Mouse (Mus musculus) lung, postnatal 0 days (tissue): Measurements from ENCODE around the gene Cul3. TPM values are rescaled to one million over a fixed set of nuclear protein-coding genes. Genes with fewer than 3 reads are reported as not detected.

ENCODE experiments used
- ATAC-seq: fragments of 200-750 bp; cut with Nextera tagmentation; 2 replicates; pipeline ENCODE4 v1.8.0; 2017; ENCODE audit warnings: moderate library complexity
- DNase-seq: peaks from one replicate; pipeline ENCODE4 v3.0.0-alpha.2; 2016; ENCODE audit warnings: low spot score
- H3K27ac ChIP-seq: fragments of 300-500 bp; sonication (generic); 2 replicates; pipeline ENCODE4 v1.5.1; 2014; ENCODE audit warnings: antibody characterized with exemption, mild to moderate bottlenecking, low read length, mixed read lengths
- H3K27me3 ChIP-seq: fragments of 300-500 bp; sonication (generic); replicated peaks from 2 replicates; pipeline ENCODE4 v1.6.1; 2014; ENCODE audit warnings: low read length, mixed read lengths; ENCODE audit not compliant: insufficient read depth
- H3K36me3 ChIP-seq: fragments of 300-500 bp; sonication (generic); 2 replicates; pipeline ENCODE4 v1.6.1; 2014; ENCODE audit warnings: low read length, mixed read lengths; ENCODE audit not compliant: insufficient read depth
- H3K4me1 ChIP-seq: fragments of 300-500 bp; sonication (generic); 2 replicates; pipeline ENCODE4 v1.6.1; 2014; ENCODE audit warnings: antibody characterized with exemption, low read depth, low read length, mixed read lengths; ENCODE audit not compliant: insufficient read depth
- H3K4me2 ChIP-seq: fragments of 300-500 bp; sonication (generic); replicated peaks from 2 replicates; pipeline ENCODE4 v1.6.1; 2014; ENCODE audit warnings: low read depth, mild to moderate bottlenecking, low read length, moderate library complexity, mixed read lengths
- H3K4me3 ChIP-seq: fragments of 300-500 bp; sonication (generic); 2 replicates; pipeline ENCODE4 v1.5.1; 2014; ENCODE audit warnings: low read depth, low read length
- H3K9ac ChIP-seq: fragments of 300-500 bp; sonication (generic); replicated peaks from 2 replicates; pipeline ENCODE4 v1.6.1; 2014; ENCODE audit warnings: low read depth, mild to moderate bottlenecking
- H3K9me3 ChIP-seq: fragments of 300-500 bp; sonication (generic); 2 replicates; pipeline ENCODE4 v1.6.1; 2016; ENCODE audit warnings: low read length, mixed read lengths
- CTCF ChIP-seq: IDR thresholded peaks from 2 replicates; pipeline ENCODE4 v1.5.1; 2016; ENCODE audit warnings: antibody characterized with exemption, mild to moderate bottlenecking
- EP300 ChIP-seq: IDR thresholded peaks from 2 replicates; pipeline ENCODE4 v1.6.1; 2016; ENCODE audit warnings: antibody characterized with exemption, mild to moderate bottlenecking, control low read depth
- WGBS: fragments of 180-500 bp; shearing (Covaris S2); extraction: QIAGEN DNeasy Blood & Tissue Kit; methylation state at CpG from one replicate; pipeline ENCODE4 v1.1.7; 2014; 5-methylcytosine and 5-hydroxymethylcytosine counted together
- polyA plus RNA-seq: library from polyadenylated mRNA; unstranded; fragments of >200 nt; fragmentation: Nextera tagmentation; extraction: Ambion mirVana; gene quantifications from 2 replicates; pipeline ENCODE4 v1.2.1, GENCODE M21; 2015

Gene Cul3
- polyA plus RNA-seq, 1 experiment from 2014 or later: 33.8 TPM

DNA sequence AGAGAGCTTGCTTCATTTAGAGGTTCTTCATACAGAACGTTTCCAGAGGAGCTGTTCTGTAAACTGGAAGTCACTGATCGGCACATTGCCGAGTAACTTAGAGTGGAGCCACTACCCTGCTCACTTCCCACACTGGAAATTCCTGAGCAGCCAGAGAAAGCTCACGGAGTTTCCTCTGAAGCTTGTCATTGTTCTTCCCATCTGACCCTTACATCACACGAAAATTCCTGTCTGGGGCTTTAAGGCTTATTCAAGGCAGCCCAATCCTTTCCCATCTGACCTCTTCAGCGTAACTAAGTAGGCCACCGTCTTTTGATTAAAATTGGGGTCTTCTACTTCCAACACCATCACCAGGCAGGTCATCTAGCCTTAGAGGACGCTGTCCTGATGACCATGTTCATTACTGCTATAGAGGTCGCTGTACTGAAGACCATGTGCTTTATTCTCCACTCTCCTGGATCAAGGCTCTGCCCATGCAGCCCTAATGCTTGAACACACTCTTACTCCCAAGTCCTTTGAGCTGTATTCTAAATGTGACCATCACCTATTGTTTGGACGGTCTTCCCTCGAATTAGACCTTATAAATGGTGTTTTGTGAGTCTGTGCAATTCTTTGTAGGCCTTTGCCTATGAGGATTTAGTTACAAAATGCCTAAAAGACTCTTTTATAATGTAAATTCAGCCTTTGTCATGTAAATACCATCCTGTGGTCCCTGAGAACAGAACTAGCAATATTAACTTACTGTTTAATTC is 103.2 kb downstream of the Cul3 start:
- H3K4me1 ChIP-seq: no peaks in the 10 kb centered on the region
- no peak overlapping the region for H3K27ac ChIP-seq
- TF ChIP-seq EP300 (no peak), CTCF (no peak)
- no peak overlapping the region for H3K4me3 ChIP-seq
- H3K9ac ChIP-seq: no peak overlapping the region
- 52% methylated on average over 11 of the region's 11 CpGs for WGBS
- no peaks in the 10 kb centered on the region for H3K9me3 ChIP-seq
- DNase-seq (peak; percentile 35), ATAC-seq (peak; percentile 26; the same call in 1 of the 2 replicates)
- no peaks in the 10 kb centered on the region for H3K36me3 ChIP-seq
- no peaks in the 10 kb centered on the region for H3K27me3 ChIP-seq
- H3K4me2 ChIP-seq: no peak overlapping the region

DNA sequence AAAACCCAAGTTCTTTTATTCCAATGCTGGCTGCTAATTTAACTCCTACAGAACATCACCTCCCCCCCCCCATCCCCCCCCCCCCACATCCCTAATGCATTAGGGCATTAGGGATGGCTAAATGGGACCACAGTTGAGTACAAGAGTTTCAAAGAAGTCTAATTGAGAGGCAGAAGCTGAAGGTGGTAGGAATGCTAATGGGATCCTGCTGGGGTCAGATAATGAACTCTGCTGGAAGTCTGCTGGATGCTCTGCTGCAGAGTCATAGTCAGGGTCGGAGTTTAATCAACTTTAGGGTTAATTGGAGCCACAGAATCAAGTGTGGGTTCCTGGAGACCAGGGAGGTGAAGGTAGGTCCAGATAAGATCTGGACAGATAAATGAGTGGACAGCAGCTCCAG is 104.2 kb downstream of the Cul3 start:
- Histone ChIP-seq H3K4me1 (no peaks in the 10 kb centered on the region), H3K9me3 (no peaks in the 10 kb centered on the region), H3K27me3 (no peaks in the 10 kb centered on the region), H3K4me2 (no peak overlapping the region), H3K4me3 (no peak overlapping the region), H3K27ac (no peak overlapping the region), H3K9ac (no peak overlapping the region), H3K36me3 (no peaks in the 10 kb centered on the region)
- DNase-seq (no peak), ATAC-seq (no peak)
- WGBS: 10% methylated on average over 1 of the region's 1 CpGs
- TF ChIP-seq CTCF (no peak), EP300 (no peak)

DNA sequence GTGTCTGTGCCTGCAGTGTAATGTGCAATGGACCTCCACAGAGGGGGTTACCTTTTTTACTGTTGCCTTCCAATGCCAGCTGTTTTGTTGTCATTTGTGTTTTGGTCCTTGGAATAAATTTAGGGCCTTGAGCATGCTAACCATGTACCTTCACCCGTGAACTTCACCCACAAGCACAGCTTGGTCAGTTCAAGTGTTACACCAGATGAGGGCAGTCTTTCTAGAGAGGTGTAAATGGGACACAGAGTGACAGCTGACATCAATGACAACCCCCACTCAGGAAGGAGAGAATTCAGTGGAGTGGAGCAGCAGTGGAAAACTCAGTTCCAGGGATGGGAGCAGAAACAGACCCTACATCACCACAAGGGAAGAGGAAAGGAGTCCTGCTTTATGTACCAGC is 109.7 kb downstream of the Cul3 start:
- H3K36me3 ChIP-seq: no peaks in the 10 kb centered on the region
- 60% methylated on average over 1 of the region's 1 CpGs for WGBS

GRCm38 (mm10) chr1:80224839-80225412 is 115.4 kb downstream of the Cul3 start:
- H3K4me2 ChIP-seq: no peak overlapping the region
- no peak for ATAC-seq
- no peaks in the 10 kb centered on the region for H3K36me3 ChIP-seq
- WGBS: 37% methylated on average over 3 of the region's 3 CpGs
- H3K9me3 ChIP-seq: no peaks in the 10 kb centered on the region
- H3K4me3 ChIP-seq: no peak overlapping the region
- no peaks in the 10 kb centered on the region for H3K4me1 ChIP-seq
- TF ChIP-seq CTCF (no peak), EP300 (no peak)
- H3K27me3 ChIP-seq: no peaks in the 10 kb centered on the region
- no peak for DNase-seq
- H3K27ac ChIP-seq: no peak overlapping the region
- H3K9ac ChIP-seq: no peak overlapping the region

More for the DNA sequence above, 109.7 kb downstream of the Cul3 start:
- TF ChIP-seq EP300 (no peak), CTCF (peak; percentile 55)
- no peak for ATAC-seq
- H3K4me2 ChIP-seq: no peak overlapping the region
- no peaks in the 10 kb centered on the region for H3K27me3 ChIP-seq
- H3K4me1 ChIP-seq: no peaks in the 10 kb centered on the region
- no peaks in the 10 kb centered on the region for H3K9me3 ChIP-seq
- no peak for DNase-seq
- H3K4me3 ChIP-seq: no peak overlapping the region
- no peak overlapping the region for H3K27ac ChIP-seq
- H3K9ac ChIP-seq: no peak overlapping the region

DNA sequence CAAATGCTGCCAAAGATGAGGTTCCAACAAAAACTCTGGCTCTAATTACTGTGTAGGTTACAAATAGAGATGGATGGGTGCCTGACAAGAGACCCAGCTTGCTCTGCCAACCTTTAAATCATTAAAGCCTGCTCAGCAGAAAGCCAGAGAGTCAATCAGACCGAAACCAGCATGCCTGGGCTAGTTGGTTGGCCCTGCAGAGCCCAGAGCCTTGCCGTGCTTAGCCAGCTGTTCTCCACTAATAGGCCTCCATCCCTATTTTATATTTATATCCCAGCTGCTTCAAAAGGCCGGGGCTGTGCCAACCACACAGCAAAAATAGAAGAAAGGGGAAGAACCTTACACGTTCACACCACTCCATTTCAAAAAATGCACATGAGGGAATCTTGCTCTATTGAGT is 119.1 kb downstream of the Cul3 start:
- no peak overlapping the region for H3K4me3 ChIP-seq
- no peaks in the 10 kb centered on the region for H3K9me3 ChIP-seq
- no peak overlapping the region for H3K4me2 ChIP-seq
- no peak overlapping the region for H3K9ac ChIP-seq
- no peak overlapping the region for H3K27ac ChIP-seq
- H3K4me1 ChIP-seq: peaks cover 3% of the 10 kb centered on the region; the same call in 1 of the 2 replicates
- no peaks in the 10 kb centered on the region for H3K36me3 ChIP-seq
- ATAC-seq (no peak), DNase-seq (no peak)
- 60% methylated on average over 4 of the region's 4 CpGs for WGBS
- TF ChIP-seq EP300: no peak
- no peak for TF ChIP-seq CTCF
- H3K27me3 ChIP-seq: no peaks in the 10 kb centered on the region

GRCm38 (mm10) chr1:80218268-80218667 is 122.0 kb downstream of the Cul3 start, which contains the start of gene Fam124b:
Gene Fam124b (minus strand): TSS chr1:80218473.
- no peak within 1 kb of the TSS for H3K4me2 ChIP-seq

More at GRCm38 (mm10) chr1:80218268-80218667, 122.0 kb downstream of the Cul3 start, which contains the start of gene Fam124b:
- Histone ChIP-seq H3K27me3 (no peaks in the 10 kb centered on the region), H3K4me3 (no peak within 1 kb of the TSS), H3K9ac (no peak within 1 kb of the TSS), H3K27ac (peak within 1 kb of the TSS; percentile 49), H3K9me3 (no peaks in the 10 kb centered on the region), H3K4me1 (peaks cover 3% of the 10 kb centered on the region; the same call in 1 of the 2 replicates), H3K36me3 (no peaks in the 10 kb centered on the region)
- TF ChIP-seq EP300 (peak; percentile 96), CTCF (no peak)
- 55% methylated on average over 6 of the region's 6 CpGs for WGBS
- DNase-seq (peak; percentile 74), ATAC-seq (peak; percentile 92)

Other genes starting within 250 kb of the Cul3 start
- gene Fam124b, start 122.0 kb downstream of the Cul3 start, polyA plus RNA-seq: 3.8 and 4.7 TPM in 2 replicates
- not detected in 2 replicates for gene Gm45261, start 121.0 kb upstream of the Cul3 start, polyA plus RNA-seq